Mouse (Mus musculus): ENCODE data around the gene Pirt.
A peak's percentile ranks its signal among the peaks of the same experiment; 100 is the strongest.

Gene Pirt

DNA sequence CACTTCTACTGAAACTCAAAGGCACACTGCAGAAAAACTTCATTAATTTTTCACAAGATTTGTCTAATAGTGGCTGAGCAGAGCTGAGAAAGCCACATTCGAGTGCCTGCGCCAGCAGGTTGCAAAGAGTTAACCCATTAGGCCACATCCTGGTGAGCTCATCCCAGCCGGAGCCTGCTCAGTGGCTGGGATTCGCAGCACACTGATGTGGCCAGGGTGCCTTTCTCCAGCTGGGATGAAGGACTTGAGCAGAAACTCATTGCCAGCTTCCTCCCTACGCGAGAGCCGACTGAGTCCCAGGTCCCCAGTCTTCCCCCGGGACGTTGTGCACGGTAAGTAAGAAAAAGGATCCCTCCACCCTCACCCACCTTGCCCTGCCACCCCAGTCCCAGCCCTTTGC is at the start of gene Pirt:
Gene Pirt (plus strand): TSS at position 171 of the 400 bp plus-strand sequence.
- DNase-seq (ENCODE audit: low read depth, low spot score): no peak

DNA sequence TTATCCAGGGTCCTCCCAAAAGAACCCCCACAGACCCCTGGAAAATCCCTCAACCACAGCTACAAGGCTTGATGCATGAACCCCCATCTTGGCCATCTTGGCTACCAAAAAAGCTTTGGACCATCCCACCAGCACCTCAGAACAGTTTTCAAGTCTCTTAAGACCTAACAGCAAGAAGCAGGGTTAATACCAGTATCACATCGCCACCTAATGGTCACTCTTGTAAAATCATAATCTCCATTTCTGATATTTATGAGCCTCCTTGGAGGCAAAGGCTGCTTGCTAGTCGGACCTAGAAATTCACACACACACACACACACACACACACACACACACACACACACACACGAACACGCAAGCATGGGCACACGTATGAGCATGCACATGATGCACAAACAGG is 40.1 kb upstream of the Pirt start:
- no peak for DNase-seq (ENCODE audit: low read depth, low spot score)

DNA sequence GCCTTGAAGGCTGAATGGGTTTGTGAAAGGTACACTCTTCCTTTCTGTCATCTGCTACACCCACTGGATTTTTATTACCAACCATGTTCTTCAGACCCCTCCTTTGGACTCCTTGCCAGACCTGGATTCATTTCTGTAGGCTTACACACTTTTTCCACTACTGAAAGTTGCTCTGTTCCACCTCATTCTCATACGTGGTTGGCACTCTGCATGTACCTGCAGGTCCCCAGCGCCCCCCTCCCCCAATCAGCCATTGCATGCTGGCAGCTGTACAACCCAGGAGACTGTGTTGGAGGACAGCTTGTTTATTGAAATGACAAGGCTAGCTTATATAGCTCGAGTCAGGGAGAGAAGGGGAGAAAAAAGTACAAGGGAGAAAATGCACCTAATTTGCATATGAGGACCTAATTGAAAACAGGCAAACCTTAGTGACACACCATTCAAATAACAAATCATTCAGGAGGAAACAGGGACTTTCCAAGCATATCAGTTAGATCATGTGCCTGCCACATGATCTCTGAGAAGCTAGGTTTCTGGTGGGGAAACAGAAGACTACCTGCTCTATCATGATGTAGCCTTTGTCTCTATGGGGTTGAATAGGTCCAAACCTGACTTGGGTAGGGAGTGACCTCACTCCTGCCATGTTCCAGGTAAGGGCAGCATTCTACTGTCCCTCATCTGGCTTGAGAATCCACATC is 38.9 kb upstream of the Pirt start:
- DNase-seq (ENCODE audit: low read depth, low spot score): no peak

DNA sequence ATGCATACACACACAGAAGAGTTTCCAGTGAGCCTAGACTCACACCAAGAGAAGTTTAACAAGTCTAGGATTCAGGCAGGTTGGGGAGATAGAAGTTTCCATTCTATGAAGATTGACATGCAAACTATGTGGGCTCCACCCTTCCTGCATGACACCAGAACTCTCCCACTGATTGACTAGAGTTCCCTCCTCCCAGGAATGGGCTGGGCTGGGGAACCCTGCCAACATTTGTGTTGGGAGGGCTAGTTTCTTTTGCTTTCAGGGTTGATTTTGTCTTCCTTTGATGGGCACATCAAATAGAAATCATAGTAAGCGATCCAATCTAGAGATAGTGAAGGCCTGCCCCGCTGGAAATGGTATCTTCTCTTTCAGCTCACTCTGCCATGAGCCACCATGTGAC is 30.5 kb upstream of the Pirt start:
- no peak for DNase-seq (ENCODE audit: low read depth, low spot score)

DNA sequence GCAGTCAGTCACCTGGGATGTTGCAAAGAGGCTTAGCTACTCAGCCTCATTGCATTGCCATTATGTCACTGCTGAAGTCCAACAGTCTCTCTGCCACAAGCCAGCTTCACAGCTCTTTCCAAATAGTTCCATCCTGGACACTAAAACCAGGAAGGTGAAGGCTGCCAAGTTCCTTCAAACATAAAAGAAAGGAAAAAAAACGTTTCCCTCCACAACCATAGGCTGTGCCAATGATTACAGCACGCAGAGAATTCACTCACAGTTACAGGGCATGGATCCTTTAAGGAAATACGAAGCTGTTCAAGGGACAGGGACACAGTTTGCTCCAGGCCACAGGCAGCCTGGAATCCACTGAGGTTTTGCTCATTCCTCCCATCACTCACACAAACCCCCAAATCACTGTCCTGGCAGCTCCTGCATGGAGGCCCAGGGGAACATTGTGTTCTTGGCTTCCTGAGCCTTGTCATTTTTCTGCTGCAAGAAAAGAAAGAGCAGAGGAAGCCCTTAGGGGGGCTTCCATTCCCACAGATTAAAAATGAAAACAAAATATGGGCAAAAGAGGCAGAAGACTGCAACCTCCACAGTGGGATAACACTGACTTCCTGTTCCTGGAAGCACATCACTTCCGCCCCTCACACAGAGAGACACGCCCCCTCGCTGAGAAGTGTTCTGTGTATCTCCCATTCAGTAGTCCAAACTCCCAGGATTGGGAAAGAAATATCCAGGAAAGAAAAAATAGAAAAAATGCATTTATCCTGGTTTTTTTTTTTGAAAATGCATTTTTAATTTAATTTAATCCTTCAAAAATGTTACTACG is 29.3 kb upstream of the Pirt start:
- DNase-seq (ENCODE audit: low read depth, low spot score): no peak

DNA sequence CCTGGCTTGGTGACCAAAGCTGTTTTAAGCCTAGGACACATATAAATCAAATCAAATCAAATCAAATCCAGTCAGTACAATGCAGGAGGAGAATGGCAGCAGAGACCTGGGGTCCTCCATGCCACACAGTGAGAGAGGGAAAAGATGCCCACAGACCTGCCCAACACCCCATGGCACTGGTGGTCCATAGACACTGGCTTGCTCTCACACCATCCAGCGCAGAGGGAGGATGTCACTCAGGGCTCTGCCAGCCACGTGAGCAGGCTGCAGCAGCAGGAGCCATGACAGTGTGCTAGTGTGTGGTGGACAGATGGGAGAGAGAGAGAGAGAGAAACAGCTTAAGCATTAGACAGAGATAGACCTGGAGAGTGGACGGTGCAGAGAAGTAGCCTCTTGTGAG is 19.2 kb upstream of the Pirt start:
- DNase-seq (ENCODE audit: low read depth, low spot score): no peak

DNA sequence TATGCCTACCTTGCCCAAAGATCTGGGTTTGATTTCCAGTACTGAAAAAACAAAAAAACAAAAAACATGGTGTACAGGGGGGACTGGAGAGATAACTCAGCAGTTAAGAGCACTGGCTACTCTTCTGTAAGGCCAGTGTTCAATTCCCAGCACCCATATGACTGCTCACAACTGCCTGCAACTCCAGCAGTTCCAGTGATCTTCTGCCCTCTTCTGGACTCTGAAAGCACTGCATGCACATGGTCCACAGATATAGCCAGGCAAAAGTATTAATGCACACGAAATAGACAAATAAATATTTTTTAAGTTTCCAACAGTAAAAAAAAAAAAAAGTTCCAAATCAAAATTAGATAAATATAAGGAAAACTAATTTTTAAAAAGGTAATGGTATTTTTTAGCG is 13.0 kb upstream of the Pirt start:
- no peak for DNase-seq (ENCODE audit: low read depth, low spot score)

DNA sequence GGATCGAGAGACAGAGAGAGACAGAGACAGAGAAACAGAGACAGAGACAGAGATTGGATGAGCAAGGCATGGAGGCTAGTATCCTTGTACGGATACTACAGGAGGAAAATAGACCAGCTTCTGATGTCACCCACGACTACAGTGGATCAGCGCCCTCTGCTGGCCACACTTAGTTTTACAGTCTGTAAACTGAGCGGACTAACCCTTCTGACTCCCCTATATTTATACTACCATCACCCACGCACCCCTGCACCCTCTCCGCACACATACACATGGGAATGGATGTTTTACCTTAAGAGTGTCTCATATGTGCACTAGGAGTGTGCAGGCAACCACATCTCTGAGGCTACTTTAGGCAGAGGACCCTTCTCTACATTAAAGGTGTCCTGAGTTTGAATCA is 12.4 kb upstream of the Pirt start:
- peak; percentile 39 for DNase-seq (ENCODE audit: low read depth, low spot score)

DNA sequence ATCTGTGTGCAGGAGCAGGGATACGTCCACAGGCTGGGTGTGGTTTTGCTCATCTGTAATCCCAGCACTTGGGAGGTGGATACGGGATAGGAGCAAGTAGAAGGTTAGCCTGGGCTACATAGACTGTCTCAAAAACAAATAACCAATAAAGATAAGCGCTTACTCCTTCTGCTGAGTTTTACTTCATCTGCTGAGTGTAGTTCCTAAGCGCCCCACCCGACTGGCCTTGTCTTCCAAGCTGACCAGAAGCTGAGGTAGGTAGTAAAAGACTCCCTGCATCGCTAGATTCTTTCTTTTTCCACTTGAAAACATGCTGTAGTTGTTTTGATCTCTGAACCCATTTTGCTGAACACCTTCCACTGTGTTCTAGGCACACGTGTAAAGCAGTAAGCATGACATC is 9.0 kb upstream of the Pirt start:
- DNase-seq (ENCODE audit: low read depth, low spot score): no peak

DNA sequence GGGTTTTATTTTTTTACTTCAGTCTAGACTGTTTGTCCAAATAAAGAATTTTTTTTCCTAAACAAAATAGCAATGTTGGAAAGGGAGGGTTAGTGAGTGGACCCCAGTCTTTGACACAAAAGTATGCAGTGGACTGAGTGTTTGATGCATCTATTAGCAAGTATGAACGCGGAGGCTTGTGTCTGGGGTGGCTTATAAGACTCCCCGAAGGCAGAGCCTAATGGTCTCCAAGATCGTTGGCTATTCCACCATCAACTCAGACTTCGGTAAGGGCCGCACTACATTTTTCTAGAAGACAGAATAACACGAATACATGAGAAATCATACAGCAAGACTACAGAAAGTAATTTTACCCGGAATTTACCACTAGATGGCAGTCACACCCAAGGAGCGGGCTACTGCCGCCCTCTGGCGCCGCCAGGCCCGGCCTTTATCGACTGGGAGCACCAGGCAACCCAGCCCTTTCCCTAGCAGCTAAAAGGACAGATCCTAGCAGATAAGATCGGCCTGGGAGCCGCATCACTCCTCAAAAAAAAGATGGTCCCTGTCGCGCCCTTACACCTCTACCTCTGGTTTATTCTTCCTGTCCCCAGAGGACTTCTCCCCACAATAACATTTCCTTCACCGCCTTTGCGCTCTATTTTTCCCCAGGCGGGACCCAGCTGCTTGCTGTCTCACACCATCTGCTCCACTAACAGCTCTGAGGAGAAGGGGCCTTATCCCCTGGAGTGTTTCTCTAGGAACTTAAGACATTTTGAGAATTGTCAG is 6.0 kb upstream of the Pirt start:
- DNase-seq (ENCODE audit: low read depth, low spot score): peak; percentile 42

DNA sequence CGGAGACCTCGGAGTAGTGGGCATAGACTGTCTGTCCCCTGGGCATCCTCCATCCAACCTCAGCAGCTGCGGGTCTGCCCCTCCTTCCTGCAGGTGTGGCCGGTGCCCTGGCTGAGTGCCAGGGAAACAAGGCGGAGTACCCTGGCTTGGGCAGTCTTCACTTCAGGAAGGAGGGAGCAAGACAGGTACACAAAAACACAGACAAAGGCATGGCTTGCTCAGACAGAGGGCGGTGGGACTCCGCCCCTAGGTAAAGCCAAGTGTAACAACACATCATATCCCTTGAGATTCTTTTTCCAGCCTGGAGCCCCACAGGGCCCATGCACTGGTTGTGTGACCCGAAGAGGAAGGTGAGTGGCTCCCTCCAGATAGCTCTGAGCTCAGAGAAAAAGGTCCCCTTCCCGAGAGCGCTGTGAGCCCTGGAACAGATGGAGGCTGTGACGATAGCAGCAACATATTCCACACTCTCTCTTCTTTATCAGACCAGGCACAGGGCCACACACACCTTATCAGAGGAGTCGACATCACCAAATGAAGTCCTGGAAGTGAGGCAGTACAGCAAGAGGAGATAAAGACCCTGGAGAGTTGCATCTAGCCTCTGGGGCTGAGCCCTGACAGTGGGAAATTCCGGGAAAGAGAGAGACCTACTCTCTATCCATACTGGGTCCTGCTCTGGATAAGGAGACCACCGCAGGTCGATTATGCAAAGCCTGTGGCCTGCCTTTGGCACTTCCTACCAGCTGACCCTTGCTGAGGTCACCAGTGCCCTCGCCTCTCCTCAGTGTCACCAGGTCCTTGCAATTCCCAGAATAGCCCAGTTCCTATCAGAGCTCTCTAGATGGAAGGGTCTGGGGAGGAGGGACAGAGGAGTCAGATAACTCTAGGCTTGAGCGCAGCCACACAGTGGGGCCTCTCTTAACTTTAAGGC is 1.0 kb downstream of the Pirt start:
- no peak for DNase-seq (ENCODE audit: low read depth, low spot score)

DNA sequence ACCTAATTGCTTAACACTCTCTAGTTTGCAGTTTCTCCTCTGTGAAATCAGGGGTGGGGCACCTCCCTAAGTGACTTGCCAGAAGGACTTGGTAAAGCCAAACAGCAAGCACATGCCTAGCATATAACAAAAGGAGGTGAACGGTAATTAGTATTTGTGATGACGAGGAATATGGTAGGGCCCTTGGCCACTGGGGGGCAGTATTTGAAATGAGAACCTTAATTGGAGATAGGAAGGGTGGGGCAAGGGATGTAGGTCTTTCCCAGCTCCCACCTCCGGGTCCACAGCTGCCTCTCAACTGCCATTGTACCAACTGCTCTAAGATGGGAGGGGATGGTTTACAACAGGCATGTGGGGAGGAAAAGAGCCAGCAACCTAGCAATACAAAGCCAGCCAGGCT is 2.5 kb downstream of the Pirt start:
- DNase-seq (ENCODE audit: low read depth, low spot score): peak; percentile 10

DNA sequence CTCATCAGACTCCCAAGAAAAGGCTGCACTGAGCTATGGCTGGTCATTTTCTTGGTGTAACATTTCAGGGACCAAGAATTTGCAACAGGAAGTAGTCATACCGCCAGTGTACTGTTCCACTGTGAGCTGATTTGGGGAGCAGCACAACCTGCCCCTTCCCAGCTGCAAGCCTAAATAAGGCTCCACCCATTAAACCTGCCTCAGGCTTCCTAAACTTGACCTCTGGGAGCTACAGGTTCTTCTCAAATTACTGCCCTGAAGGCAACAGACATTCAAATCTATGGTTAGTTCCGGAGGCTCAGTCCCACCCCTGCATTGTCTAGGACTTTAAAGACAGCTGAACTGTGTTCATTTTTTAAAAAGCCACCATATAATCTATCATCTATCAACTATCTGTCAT is 8.2 kb downstream of the Pirt start:
- DNase-seq (ENCODE audit: low read depth, low spot score): no peak

DNA sequence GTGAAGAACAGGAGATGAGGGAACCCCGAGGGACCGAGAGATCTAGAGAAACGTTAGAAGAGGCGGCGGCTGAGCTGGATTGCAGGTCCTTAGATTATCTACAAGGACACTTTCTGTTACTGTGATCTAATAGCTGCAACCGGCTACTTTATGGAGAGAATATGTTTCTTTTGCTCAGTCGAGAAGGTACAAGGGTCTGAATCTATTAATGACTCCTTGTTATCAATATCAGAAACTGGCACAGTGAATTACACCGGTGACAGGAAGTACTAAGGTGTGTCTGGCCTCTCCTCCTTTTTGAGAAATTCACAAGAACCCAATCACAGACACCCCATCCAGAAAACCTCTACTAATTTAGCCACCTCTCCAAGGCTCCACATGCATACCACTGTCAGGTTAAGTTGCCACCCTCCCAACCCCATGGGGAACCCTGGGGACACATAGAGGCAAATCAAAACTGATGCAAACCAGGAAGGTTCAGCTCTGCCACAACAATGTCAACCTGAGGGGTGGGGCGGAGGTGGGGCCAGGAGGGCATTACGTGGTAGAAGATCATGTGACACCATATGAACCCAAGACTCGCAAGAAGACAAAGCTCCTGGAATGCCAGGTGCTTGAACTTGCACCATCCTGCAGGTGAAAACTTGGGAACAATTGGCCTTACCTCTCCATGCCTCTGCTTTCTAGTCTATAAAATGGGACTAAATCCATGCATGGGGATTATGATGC is 12.5 kb downstream of the Pirt start:
- no peak for DNase-seq (ENCODE audit: low read depth, low spot score)

DNA sequence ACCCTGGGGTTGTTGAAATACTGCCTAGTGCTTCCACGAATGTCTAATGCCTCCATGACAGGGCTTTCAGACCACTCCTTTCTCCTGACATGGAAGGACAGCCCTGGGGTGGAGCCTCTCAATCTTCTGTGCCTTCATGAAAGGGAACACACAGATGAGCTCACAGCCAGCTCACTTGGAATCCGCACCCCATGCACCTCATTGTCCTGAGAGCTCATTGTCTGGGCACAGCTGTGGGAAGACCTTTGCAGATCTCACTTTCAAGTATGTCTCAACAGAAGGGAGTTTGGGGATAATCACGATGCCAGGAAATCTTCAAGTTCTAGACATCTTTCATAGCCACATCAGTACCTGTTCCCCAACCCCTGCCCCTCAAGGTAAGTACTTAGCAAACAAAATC is 16.5 kb downstream of the Pirt start:
- DNase-seq (ENCODE audit: low read depth, low spot score): no peak

DNA sequence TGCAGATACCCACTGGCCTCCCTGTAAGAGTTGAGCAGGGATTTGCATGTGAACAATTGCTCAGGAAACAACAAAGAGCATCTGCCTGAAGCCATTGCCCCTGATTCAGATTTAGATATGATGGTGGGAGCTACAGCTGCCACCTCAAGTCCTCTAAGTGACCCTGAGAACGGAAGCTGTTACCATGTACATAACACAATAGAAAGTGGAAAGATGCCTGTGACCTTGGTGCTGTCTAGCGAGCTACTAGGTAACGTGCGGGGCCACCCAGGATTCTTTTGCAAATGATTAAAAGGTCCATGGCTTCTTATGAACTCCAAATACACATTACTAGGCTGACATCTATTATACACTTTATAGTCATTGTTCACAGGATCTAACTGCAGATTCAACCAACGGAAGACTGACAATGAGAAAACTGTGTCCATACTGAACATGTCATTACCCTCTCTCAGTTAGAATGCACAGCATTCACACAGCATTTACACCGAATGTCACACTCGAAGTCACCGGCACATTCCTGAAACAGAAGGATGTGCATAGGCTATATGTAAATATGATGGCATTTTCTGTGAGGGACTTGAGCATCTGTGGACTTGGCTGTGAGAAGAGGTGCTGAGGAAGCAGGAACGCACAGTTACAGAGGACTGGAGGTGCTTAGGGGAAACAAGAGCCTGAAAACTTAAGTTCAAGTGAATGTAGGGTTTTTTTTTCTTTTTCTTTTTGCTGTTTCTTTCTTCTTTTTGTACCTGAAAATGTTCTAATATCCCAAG is 21.2 kb downstream of the Pirt start:
- no peak for DNase-seq (ENCODE audit: low read depth, low spot score)

DNA sequence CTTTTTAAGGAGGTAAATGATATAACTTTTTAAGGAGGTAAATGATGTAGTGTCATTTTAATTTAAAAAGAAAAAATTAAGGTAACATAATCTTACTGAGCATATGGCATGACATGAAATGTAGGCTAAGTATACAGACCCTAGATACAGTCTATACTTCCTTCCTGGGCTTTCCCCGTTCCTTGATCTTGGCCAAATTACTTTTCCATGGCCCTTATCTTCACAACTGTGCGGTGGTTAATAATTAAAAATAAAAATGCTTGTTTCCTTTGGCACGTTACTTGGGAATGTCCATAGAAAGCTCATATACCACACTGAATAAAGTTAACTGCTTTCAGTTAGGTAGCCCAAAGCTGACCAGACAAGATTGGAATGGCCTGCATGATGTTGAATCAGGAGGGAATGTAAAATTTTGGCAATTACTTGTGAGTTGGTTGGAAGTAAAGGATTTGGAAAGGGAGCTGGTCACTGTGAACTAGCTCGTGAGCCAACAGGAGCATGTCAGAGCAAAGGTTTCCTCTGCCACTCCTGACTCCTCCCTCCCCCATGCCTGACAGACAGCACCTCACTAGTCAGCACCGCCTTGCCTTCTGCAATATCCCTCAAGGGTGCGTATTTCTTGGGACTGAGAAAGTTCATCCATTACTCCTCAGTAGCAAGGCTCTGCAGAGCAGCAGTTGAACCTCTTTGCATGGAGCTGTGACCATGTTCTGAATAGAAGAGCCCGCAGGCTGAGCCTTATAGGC is 22.8 kb downstream of the Pirt start:
- DNase-seq (ENCODE audit: low read depth, low spot score): no peak

DNA sequence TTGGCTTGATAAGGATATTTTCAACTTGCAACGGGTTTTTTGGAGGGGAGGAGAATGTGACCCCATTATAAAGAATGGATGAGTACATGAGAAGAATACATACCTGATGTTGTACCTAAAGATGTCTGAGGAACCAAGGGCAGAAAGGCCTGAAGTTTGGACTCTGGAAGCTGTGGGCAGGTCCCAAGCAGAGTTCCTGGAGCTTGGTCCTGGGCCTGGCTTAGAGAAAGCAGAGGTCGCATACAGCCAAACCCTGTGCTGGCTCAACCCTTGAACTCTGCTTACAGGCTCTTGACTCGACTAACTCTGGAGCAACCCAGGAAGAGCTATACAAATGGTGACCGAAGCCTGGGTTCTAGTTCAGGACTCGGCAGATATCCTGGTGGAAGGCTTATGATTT is 30.2 kb downstream of the Pirt start:
- no peak for DNase-seq (ENCODE audit: low read depth, low spot score)

DNA sequence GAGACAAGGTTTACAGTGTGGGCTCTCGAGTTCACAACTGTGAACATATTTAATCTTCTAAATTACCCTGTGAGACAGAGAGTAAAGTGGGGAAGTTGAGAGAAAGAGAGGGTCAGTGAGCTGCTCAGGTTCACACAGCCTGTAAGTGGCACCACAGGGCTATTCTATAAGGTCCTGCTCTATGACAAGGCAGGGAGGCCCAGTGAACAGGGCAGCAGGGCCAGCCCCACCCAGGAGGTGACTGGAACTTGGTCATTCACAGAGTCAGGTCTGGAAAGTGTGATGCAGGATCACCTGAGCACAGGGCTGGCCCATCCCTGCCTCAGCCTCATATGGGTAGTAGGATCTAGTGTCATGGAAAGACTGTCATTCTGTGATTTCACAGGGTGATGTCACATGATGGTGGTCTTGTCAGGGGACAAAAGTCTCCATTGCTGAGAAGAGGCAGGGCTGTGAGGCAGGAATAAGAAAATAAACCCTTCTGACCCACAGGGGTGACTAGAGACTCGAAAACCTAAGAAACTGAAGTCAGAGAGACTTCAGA is 33.5 kb downstream of the Pirt start:
- DNase-seq (ENCODE audit: low read depth, low spot score): no peak

All from CD4-positive helper T cell, adult 2 months (primary cell).